Mouse (Mus musculus) E14TG2a.4 (cell line): Measurements from ENCODE around the gene Dbi.

Experiments used
- CTCF ChIP-seq: conservative IDR thresholded peaks from 2 replicates; pipeline ENCODE4 v1.5.1; 2014; ENCODE audit warnings: low read length
- NANOG ChIP-seq: IDR thresholded peaks from 2 replicates; pipeline ENCODE4 v1.6.1; 2014; ENCODE audit warnings: borderline replicate concordance, low read length, mixed read lengths
- POU5F1 ChIP-seq: IDR thresholded peaks from 2 replicates; pipeline ENCODE4 v1.6.1; 2014; ENCODE audit warnings: low read length, borderline replicate concordance

DNA sequence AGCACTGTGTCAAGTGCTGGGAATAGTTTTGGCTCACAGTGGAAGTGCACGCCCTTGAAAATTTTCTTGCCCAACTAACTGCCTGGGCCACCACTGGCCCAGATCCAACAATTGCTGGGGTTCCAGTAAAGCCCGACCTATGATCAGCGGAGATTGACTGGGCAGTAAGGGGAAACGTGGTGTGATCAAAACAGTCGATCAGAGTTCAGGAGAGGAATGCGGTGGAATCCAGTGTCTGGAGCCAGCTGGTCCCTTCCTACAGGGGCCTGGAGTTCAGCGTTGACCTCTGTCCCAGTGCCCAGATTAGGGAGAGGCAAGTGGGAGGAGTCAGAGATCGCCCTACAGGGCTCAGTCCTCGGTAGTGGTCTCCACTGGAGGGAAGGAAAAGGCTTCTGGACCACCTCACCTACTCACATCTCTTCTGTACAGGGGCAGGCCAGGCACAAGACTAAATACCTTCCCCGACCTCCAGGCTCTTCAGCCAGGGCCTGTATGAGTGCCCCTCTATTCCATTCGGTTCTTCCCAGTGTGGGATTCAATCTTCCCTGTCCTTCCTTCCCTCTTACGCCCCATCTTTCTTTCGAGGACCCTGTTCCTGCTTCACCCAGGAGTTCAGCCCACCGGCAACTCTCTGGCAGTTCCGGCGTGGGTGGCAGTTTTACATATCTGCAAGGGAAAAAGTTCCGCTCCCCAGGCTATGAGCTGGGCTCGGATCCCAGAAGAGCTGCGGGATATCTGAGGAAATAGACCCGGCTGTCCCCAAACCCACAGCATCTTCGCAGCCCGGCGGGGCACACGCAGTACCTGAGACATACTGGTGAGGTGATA is 523 bp downstream of the Dbi start:
- TF ChIP-seq CTCF (no peak), POU5F1 (no peak), NANOG (no peak)
